Mouse (Mus musculus) right cerebral cortex, adult 18-20 months (tissue): ENCODE data around the gene Yeats4.
"Not testable (repeated sequence)": the region's sequence is repeated elsewhere in the genome, so short reads cannot be mapped to it uniquely, and the experiment has no call there.

Experiments used
- DNase-seq: peaks from one replicate; pipeline ENCODE4 v3.0.0; 2022; ENCODE audit warnings: mixed read lengths

Gene Yeats4

DNA sequence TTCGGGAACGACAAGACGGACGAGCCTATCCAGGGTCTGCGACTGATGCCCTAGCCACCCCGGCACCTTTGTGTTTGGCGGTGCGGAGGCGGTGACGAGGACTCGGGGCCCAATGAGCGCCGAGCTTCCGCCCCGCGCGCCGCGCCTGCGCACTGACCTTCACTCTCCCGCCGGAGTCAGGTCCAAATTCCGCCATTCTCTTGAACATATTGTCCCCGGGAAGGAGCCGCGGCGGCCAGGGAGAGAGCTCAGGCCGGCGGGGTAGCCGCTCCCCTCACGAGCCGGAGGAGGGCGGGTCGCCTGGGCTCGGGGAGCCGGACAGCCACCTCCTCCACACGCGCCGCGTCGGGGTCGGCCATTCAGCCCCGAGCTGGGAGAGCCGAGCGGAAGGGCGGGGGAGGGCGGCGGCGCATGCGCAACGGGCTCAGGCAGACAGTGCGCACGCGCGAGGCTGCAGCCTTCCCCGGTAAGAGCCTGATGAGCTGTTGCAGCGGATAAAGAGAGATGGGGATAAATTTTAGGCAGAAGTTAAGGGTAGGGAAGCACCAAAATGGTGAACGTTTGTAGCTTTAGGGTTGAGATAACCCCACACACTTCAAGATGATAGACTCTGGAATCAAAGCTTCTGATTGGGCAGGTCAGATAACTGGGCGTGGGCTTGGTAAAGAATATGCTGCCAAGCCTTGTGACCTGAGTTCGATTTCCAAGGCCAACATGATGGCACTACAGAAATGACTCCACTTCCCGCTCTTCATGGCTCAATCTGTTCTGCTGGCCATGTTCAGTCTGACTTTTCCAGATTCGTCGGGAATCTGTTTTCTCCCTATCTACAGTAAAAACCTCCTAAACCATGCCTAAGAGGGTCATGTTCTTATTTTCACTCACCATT lies at the start of gene Yeats4:
Gene Yeats4, minus strand, starts transcription at position 406 of the 889 bp plus-strand sequence.
- DNase-seq = peak; percentile 94

DNA sequence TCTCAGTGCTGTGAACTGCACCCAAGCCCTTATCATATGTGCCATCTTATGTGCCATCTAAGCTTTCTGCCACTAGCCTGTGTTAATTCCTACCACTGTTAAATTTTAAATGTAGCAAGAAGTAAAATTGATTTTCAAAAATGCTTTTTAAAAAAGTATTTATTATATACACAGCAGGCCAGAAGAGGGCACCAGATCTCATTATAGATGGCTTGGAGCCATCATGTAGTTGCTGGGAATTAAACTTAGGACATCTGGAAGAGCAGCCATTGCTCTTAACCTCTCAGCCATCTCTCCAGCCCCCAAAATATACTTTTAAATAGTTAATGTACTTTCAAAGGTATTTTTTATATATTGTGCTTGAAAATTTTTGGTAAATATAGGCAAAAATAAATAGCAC lies 47.7 kb upstream of the Yeats4 start:
- no peak for DNase-seq

DNA sequence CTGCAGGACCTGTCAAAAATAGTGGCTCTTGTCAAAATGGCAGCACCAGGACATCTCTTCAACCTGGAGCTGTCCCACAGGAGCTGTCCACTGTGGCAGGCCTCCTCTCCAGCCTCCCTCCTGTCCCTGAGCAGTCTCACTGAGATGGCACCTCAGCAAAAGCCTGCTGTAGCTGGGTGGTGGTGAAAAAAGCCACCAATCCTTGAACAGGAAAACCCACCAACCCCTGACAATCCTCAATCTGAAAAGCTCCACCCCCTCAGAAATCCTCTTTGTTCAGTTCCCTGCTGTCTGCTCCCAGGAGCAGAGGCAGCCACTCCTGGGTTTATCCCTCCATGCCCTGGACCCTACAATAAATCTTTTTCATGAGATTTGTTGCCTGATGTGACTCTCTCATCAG lies 35.6 kb upstream of the Yeats4 start:
- no peak for DNase-seq

DNA sequence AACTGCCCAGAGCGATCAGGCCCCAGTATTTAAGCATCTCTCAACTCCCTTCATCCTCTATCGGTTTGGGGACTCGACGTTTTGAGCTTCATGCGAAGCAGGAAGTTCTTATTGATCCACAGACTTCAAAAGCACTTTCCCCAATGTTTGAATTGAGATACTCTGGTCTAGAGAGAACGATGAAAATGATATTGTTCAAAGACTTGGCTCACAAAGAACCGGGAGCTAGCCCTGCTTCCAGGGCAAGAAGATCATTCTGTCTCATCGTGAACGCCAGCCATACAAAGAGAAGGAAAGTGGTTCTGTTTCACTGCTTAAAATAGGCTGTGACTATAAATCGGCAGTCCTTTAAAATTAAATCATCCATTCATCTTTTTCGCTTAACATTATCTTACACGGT lies 14.3 kb upstream of the Yeats4 start, which contains the start of gene 9530003J23Rik:
Gene 9530003J23Rik, minus strand, starts transcription at position 101 of the 400 bp plus-strand sequence.
- no peak for DNase-seq

DNA sequence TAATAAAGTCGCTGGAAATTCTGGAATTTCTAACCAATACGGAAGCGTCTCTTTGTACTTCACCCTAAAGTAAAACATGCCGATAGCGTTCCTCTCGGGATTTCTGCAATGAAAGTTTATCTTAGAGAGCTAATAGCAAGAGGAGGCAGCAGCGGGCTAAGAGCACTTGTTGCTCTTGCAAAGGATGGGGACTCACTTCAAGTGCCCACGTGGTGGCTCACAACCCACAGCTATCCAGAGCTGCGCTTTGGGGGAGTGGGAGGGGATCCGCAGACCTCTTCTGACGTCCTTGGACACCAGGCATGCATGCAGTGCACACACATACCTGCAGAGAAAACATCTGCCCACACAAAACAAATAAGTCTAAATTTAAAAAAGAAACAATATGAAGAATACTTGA lies 11.6 kb upstream of the Yeats4 start:
- DNase-seq = no peak

DNA sequence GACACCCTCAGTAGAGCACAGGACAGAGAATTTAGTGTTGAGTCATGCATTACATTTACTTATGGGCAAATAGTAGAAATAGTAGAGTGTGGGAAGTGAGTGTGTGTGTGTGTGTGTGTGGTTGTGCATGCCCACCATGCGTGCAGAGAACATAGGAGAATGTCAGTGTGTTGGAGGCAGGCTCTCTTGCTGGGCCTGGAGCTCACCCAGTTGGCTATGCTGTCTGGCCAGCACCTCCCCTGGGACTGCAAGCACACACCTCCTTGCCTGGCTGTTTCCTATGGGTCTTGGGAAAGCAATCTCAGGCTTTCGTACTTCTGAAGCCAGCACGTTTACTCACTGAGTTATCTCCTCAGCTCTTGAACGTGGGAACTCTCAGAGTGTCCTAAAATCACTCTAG lies 10.5 kb upstream of the Yeats4 start:
- DNase-seq = no peak

DNA sequence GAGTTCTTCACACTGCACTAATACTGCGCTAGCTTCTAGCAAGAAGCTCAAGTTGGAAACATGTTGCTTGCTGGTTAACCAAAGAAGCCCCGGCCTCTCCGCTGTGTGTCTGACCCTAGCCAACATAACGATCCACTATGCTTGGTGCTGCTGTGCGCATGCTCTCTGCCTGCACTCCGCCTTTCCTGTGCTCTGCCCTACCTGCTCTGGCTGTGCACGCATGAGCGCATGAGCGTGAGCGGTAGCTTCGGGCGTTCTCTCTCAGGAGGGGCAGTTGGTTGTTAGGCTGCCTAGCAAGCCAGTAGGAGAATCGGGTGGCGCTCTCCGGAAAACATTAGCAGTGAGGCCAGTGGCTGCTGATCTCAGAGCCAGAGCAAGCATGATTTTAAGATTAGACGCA lies 5.5 kb upstream of the Yeats4 start:
- no peak for DNase-seq

DNA sequence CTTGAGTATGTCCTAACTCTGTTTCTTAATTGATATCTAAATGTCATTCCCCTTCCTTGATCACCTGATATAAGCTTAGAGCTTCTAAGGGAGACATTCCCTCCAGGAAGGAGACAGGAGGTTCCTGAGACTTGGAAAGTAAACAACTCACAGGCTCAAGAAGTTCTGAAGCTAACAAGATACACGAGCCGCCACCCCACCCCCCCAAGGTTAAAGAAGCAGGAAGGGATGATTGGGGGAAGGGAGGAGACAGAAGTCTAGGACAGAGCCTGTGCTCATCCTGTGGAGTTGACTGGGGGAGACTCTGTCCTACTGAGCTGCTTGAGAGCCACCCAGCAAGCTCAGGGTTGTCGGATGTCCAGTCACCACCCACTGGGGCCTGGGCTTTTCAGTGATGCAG lies 1.7 kb upstream of the Yeats4 start:
- DNase-seq = no peak

DNA sequence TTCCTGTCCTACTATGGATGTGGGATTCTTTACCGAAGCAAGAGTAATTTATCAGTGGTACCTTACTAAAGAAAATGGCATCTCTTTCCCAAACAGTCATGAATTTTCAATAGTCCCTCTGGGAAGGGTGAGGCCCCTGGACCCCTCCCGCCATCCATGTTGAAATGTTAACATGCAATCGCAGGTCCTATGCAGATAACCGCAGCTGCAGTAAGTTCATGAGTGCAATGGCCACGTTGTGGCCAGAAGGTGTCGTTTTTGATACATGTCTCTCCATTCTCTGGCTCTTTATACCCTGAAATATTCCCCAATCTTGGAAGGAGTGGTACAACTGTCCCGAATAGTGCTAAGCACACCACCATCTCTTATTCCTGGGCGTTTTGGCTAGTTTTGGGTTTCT lies 787 bp upstream of the Yeats4 start:
- DNase-seq = no peak

DNA sequence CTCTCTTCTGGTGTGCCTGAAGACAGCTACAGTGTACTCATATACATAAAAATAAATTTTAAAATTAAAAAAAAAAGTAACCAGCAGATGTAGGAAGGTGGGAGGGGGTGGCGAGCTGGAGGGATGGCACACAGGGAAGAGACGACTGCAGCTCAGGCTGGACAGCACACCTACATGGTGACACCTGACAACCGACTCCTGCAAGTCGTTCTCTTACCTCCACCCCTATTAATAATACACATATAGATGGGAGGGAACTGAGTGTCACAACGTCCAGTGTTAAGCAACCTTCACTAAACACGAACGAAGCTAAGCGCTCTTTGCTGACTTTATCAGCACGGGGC lies 577 bp downstream of the Yeats4 start:
- DNase-seq = no peak

DNA sequence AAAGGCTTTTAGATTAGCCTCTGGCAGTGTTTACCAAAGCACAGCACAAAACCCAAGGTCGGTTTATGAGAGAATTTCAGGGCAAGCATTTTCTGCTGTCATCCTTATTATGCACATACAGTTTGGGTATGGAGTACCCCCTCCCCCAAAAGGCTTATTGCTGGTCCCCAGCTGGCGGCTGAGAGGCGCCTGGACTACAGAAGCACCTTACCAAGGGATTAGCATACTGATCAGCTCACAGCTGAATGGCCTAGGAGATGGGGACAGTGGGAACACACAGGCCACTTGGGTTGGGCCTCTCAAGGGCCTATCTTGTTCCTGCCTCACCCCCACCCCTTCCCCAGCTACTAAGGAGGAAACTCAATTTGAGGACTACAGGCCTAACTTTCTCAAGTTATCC lies 1.5 kb downstream of the Yeats4 start:
- no peak for DNase-seq

DNA sequence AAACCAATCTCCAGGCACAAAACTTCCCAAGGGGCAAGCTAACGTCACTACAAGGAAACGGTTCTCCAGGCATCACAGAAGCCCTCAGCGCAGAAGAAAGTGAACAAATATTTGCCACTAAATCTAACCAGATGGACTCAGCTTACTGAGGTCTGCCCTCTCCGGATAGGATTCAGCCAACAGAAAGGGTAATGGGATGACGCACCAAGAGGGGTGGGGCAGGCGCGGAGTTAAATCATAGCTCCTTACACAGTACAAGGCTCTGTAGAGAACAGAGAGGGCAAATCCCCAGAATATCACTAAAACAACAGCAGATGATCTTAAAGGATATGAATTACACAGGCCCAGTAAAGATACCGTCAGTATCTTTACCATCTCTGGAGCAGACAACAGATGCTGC lies 6.0 kb downstream of the Yeats4 start:
- no peak for DNase-seq

DNA sequence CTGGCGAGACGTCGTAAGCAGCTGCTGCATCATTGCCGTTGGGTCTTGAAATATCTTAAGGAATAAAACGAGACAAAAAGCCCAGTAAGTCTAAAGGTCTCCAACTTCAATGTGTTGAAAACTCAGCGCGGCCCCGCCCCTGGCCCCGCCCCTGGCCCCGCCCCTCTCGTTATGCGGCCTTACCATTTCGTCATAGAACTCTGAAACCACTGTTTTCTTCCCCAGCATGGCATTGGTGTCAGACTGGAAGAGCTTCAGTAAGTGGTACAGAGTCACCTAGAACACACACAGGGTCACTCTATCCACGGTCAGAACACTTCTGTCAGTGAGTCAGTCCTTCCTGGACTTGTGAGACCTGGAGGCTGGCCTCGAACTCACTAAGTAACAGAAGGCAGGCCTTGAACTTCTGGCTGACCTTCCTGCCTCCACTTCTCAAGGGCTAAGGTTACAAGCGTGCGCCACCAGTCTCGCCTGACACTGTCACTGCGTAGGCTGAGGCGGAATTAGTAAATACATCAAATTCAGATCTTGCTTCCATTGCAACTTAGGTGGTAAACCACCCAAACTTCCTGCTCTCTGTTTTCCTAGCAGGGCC lies 7.0 kb downstream of the Yeats4 start:
- no peak for DNase-seq

DNA sequence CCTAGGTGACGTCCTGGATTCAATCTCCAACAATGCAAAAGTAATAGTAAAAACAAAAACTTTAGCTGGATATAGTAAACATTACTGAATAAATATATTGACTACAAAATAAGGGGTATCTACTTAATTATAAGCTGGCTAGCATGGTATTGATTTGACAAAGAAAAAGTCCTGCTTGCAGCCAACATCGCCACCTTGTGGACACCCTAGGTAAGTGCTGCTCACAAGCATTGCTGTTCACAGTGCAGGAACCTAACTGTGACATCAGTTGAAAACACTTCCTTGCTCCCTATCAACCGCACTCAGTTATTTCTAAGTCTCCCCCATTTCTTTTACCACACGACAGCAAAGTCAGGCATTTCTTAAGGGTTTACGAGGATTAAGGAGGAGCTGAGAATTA lies 7.5 kb downstream of the Yeats4 start:
- no peak for DNase-seq

DNA sequence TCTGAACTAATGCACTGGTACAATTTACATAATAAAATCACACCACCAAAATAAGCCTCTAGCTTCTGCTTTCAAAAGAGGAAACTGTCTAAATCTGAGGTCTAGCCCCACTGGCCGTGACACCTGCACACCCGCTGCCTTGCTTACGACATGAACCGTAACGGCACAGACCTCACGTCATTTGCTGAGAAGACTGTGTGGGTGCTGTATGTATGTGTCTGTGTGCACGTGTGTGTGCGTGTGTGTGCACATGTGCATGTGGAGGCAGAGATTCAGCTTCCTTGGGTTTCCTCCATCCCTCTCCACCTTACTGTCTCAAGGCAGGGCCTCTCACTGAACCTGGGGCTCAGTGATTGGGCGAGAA lies 8.2 kb downstream of the Yeats4 start:
- no peak for DNase-seq

DNA sequence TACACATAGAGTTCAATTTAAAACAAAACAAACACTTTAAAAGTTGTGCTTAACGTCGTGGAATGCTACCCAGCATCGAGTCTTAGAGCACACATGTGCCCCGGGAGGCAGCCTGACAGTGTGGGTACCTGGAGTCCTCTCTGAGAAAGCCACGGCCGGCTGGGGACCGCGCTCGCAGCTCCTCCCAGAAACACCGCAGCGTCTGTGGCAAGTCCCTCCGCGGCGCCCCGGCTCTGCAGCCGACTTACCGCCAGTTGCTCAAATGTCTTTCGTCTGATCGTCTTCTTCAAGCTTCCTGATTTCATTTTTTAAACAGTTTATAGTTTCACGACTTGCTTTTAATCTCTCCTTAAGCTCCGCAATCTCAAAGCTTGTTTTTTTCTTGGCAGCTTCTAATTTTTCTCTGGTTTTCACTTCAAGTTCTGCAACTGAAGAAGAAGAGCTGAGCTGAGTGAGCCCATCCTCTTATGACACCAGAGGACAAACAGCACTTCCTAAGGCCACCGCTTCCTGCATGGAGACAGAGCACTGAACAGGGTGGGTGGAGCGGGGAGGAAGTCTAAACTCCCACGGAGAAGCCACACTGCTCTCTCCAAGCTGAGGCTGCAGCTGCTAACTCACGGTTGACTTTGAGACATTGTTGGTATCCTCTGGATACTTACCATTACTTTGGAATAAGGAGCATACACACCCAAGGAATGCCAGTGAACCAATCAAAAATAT lies 8.7 kb downstream of the Yeats4 start:
- no peak for DNase-seq

DNA sequence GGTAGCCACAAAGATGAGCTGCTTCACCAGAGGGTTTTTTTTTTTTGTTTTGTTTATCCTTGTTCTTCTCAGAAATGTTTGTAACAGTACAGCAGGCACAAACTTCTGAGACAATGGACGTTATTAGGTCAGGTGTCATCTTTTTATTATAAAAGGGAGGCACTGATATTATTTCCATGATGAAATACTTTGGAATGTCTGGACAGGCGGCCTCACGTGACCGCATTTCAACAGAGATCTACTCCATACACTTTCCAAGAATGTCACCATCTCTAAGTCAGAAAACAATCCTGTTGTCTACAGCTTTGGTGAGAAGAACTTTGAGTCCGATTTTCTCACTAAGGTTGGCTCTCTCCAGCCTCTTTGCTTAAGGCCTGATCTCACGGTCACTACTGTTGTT lies 13.3 kb downstream of the Yeats4 start:
- DNase-seq = no peak

DNA sequence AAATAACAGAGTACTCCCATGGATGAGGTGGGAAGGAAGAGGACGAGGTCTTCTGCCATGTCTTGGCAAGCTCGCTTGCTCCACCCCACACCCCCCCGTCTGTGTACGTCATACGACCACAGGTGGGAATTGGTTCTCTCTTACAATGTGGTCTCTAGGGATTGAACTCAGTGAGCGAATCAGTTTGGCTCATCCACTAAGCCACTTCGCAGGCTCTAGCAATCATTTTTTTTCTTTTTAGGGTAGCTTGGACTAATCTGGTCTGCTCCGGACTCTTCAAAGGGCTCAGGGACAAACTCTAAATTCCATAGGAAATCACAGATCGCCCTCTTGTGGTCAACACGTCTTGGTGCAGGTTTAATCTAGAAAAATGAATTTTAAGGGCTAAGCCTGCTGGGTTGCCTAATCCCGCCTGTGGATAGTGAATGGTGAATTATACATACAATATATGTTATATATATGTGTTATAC lies 14.8 kb downstream of the Yeats4 start:
- peak; percentile 38 for DNase-seq

DNA sequence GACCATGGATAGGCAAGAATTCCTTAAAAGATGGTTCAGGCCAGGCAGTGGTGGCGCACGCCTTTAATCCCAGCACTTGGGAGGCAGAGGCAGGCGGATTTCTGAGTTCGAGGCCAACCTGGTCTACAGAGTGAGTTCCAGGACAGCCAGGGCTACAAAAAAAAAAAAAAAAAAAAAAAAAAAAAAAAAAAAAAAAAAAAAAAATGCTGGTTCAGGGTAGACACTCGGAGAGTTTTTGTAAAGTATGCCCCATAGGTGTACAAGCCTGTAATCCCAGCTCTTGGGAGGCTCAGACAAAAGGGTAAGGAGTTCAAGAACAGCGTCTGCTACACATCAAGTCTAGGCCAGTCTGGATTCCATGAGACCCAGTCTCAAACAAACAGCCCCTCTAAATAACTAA lies 15.5 kb downstream of the Yeats4 start:
- not testable (repeated sequence) for DNase-seq

DNA sequence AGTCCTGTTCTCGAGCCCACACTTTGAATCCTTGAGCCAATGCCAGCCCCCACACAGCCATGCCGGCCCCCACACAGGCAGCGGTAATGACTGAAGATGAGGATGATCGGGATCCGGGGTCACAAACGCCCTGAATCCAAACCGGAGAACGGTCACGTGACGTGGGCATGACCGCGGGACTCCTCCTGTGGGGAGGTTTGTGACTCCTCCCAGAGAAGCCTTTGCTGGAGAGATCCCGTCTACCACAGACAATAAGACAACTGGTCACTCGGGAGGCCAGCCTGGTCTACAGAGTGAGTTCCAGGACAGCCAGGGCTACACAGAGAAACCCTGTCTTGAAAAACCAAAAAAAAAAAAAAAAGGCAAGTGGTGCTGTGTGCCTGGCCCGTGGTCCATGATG lies 16.1 kb downstream of the Yeats4 start:
- DNase-seq = no peak

DNA sequence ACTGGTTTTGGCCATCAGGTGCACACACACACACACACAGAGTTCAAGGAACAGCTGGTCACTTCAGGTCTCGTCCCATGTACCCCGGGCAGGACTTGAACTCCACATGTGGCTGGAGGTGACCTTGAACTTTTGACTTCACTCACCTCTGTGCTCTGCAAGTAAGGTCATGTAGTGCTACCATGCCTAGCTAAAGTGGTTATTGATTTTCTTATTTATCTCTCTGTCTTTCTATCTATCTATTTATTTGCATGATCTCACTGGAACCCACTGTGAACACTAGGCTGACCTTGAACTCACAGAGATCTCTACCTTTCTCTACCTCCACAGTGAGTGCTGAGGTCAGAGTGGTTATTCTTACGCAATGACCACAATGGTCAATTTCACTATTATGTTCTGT lies 18.2 kb downstream of the Yeats4 start:
- DNase-seq = no peak

DNA sequence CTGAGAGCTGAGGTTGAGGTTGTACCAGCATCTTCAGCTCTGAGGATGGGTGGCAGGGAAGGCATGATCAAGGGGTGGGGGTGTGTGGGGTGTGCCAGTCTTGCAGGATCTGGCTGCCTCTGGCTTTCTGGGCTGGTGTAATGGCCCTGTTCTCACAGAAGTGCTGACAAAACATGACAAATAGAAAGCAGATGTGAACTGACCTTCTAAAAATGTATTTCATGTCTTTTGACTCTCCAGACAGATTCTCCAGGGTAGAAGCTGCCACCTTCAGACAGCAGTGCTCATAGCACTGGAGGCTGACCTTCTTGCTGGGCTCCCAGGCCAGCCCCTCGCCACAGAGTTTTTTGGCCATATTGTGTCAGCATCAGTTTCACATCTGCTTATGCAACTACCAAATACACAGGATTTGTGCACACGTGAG lies 20.7 kb downstream of the Yeats4 start:
- DNase-seq = no peak

DNA sequence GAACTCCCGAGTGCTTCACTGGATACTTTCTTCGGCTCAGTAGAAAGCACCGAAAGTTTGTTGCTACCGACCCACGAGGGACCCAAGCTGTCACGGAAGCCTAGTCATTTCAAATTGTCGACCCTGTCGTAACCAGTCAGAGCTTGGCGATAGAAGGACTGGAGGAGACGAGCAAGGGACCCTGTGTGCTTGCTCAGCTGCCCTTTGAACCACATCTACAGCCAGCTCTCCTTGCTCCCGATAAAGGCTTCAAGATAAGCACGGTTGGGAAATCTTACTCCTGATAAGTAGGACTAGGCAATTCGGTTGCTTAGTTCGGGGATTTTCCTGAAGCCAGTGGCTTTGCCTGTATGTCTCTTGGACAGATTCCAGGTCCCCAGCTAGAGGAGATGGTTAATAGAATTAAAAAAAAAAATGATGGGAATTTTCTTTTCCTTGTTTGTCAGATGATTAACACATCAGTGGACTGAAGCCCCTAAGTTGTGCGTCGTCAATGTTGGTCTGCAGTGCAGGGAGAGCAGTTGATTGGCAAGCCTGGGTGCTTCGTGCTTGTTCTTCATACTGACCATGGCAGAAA lies 21.2 kb downstream of the Yeats4 start:
- no peak for DNase-seq

DNA sequence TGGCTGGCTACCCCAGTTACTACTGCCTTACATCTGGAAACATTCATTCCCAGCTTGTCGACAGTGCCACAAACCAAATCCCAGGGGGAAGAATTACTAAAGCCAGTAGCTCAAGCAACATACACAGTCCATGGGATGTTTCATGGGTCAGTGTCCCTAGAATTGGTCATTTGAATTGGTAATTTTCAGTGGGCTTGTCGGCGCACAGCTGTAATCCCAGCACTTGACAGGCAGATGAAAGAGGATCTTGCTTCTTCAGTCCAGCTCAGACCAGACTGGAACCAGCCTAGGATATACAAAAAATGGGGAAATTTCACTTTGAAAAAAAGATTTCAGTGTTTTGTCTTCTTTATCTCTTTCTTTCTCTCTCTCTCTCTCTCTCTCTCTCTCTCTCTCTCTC lies 24.6 kb downstream of the Yeats4 start:
- DNase-seq = no peak
